Mouse (Mus musculus) megakaryocyte progenitor cell, adult 5-6 weeks (primary cell): ENCODE measurements around the gene Adsl. TPM values are rescaled to one million over a fixed set of nuclear protein-coding genes. Genes with fewer than 3 reads are reported as not detected.

Experiments used
- ATAC-seq: replicated peaks from 2 replicates; pipeline ENCODE4 v1.8.0; 2016; ENCODE audit warnings: mild to moderate bottlenecking, moderate TSS enrichment, inconsistent platforms; ENCODE audit not compliant: poor library complexity
- total RNA-seq, 2 experiments: library from RNA; stranded (forward) in 1 of 2; stranded (reverse) in 1 of 2; fragments of 157-497, 149-512 nt in 1 of 2; fragments of 200-1000 nt in 1 of 2; gene quantifications; 2 replicates each; pipeline versions ENCODE4 v1.2.3 to v1.2.4; 2015 to 2017

Adsl gene
- total RNA-seq, 2 experiments from 2014 or later = 46.5 to 164 TPM

- ATAC-seq = no peak
Measured at GRCm38 (mm10) chr15:81006127-81006735, 57.9 kb downstream of the Adsl start.

DNA sequence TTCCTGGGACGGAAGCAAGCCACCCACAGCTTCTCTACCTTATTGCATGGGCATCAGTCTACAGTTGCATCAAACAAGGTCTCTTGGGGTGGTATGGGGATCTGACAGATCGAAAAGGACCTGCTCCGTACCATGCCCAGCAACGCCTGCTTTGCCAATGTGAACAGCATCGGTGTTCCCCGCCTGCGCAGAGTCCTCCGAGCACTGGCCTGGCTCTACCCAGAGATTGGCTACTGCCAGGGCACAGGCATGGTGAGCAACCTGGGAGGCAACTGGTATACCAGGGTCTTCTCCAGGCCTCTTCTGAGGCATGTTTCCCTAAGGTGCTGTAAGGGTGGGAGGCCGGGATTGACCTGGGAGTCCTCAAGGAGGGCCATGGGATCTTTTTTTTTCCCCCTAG, 59.0 kb downstream of the Adsl start:
- ATAC-seq = no peak

DNA sequence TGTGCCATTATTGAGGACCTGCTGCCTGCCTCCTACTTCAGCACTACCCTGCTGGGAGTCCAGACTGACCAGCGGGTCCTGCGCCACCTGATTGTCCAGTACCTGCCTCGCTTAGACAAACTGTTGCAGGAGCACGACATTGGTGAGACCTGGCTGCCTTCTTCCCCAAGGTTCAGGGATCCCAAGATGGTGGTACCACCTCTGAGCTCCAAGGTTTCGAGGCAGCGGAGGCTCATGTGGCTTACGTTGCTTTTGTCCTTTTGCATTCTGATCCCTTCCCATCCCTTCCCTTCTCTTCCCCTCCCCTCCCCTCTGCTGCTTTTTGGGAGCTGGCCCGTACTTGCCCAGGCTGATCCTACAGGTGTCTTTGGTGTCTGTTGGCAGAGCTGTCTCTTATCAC, 59.6 kb downstream of the Adsl start:
- ATAC-seq = no peak

DNA sequence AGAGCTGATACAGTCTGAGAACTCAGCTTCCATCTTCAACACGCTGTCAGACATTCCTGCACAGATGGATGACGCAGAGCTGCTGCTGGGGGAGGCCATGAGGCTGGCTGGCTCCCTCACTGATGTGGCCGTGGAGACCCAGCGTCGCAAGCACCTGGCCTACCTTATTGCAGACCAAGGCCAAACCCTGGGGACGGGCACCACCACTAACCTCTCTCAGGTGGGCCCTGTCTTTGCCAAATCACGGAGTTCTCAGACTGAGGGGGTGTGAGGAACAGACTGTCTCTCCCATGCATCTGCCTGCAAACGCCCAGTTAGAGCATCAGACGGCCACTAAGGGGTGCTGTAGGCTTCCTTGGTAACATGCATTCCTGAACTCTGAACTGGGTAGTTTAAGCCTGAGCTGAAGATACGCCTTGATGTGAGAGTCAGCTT, 60.4 kb downstream of the Adsl start:
- ATAC-seq = peak; percentile 70; the same call in 1 of the 2 replicates

GRCm38 (mm10) chr15:81010114-81010513, 61.8 kb downstream of the Adsl start:
- no peak for ATAC-seq

DNA sequence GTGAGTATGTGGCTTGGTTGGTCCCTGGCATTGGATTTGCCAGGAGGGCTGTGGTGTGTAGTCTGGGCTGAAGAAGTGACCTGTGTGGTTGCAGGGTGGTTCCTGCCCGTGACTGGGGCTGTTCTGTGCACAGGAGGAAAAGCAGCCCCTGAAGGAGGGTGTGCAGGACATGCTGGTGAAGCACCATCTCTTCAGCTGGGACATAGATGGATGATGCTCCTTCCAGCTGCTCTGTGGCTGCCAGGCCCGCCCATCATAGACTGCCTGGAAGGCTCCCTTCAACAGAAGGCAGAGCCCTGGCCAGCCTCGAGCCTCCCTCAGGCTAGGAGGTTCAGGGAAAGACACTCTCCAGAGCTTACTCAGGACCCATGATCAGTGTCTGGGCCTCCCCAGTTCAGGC, 63.2 kb downstream of the Adsl start:
- no peak for ATAC-seq

GRCm38 (mm10) chr15:81012359-81012758, 64.1 kb downstream of the Adsl start:
- no peak for ATAC-seq

GRCm38 (mm10) chr15:81013186-81013585, 64.9 kb downstream of the Adsl start:
- no peak for ATAC-seq

DNA sequence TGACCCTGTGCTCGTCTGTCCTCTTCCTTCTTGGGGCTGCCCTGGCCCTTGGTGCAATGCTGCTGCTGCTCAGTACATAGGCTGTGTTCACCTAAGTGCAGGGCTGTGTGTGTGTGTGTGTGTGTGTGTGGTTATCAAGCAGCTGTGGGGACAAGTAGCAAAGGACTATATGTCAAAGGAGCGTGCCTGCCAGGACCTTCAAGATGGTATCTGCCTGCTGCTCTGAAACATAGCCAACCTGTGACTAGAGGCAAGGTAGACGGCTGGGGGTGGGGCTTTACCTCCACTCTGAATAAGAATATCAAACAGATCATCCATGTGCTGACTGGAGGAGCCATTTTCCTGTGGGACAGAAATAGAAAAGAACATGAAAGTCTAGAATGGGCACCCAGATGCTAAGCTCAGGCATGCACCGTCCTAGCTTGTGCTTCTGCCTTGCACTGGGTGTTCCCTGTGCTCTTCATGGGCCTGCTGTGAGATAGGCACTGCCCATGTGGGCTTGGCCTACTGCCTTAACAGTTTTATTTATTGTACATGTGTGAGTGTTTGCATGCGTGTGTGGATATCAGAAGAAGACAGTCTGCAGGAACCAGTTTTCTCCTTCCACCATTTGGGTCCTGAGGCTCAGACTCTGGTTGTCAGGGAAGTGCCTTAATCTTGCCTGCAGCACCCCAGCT, 66.9 kb downstream of the Adsl start:
- ATAC-seq = peak; percentile 61

DNA sequence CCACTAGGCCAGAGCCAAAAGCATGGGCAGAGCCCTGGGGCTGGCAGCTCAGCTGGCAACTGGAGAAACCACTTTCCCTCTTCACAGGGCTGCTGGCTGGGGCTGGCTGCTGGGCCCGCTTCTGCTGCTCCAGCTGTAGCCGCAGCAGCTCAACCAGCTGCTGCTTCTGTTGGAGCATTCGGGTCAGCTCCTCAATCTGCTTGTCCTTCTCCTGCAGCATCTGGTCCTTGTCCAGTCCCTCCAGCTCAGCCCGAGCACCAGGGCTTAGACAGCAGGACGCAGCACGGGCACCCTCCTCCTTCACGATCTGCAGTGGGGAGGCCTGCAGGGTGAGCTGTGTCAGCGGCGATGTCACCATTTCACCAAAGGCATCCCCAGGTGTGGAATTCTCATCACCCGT, 68.2 kb downstream of the Adsl start:
- ATAC-seq = no peak

DNA sequence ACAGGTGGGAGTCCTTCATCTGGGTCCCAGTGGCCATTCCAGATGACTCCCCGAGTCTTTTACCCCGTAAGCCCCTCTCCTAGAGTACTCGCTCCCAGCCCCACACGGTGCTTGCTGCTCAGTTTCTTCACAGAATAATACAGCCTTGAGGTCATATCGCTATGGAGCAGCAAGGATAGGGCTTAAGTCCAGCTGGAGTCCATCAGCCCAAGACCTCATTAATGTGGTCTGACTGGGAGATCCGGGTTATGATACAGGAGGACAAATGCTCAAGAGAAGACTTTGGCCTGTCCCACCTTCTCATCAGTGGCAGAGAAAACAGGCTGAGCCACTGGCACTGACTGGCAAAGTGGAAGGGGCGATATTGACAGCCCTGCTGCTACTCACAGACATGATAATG, 69.0 kb downstream of the Adsl start:
- no peak for ATAC-seq

Other genes starting within 250 kb of the Adsl start
- gene Tnrc6b, start 237.2 kb upstream of the Adsl start, total RNA-seq (2015) = 41.8 and 46.5 TPM in 2 replicates
- 46.6 and 59.3 TPM in 2 replicates for gene Tnrc6b, start 237.2 kb upstream of the Adsl start, total RNA-seq (2017)
- gene Sgsm3, start 29.3 kb downstream of the Adsl start, total RNA-seq (2015) = 7.2 and 7.5 TPM in 2 replicates
- 21.7 and 26.0 TPM in 2 replicates for gene Sgsm3, start 29.3 kb downstream of the Adsl start, total RNA-seq (2017)
- 24.5 and 27.3 TPM in 2 replicates for gene Mrtfa, start 242.3 kb downstream of the Adsl start, total RNA-seq (2015)
- gene Mrtfa, start 242.3 kb downstream of the Adsl start, total RNA-seq (2017) = 11.1 and 17.6 TPM in 2 replicates